Mouse (Mus musculus) lung, adult 2 months (tissue): ENCODE measurements around the gene Olfr124.

ENCODE experiments used
- CTCF ChIP-seq: fragments of 200-500 bp; IDR thresholded peaks from 2 replicates; pipeline ENCODE4 v1.5.1; 2011; ENCODE audit warnings: mild to moderate bottlenecking, low read length, control low read depth; ENCODE audit not compliant: insufficient read depth
- POLR2A ChIP-seq: fragments of 200-500 bp; IDR thresholded peaks from 2 replicates; pipeline ENCODE4 v1.6.1; 2011; ENCODE audit warnings: low read depth, mild to moderate bottlenecking, control low read depth, low read length, borderline replicate concordance; ENCODE audit errors: extremely low read depth

DNA sequence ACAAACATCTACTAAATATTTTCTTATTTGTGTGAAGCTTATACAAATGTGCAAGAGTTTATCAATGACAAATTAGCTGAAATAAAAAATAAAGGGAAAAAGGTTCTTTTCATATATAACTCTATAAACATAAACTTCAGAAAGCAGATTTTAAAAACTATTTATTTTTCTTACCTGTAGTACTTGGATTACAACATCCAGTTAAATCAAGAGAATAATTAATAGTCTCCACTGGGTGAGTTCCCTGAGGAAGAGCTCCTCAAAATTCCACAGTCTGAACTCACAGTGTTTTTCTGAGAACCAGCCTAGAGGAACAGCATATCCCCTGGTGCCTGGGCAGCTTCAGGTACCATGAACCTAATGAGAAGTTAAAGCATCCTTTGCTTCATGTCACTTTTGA lies 33.0 kb downstream of the Olfr124 start, which contains the start of gene Olfr125:
- no peak for TF ChIP-seq CTCF
- TF ChIP-seq POLR2A: no peak
